Mouse (Mus musculus) stomach, postnatal 0 days (tissue): Measurements from ENCODE around the gene Art1. TPM values are rescaled to one million over a fixed set of nuclear protein-coding genes. Genes with fewer than 3 reads are reported as not detected.

ENCODE experiments used
- ATAC-seq: fragments of 200-750 bp; cut with Nextera tagmentation; 2 replicates; pipeline ENCODE4 v1.8.0; 2017; ENCODE audit not compliant: low FRiP score, low TSS enrichment
- DNase-seq: peaks from one replicate; pipeline ENCODE4 v3.0.0-alpha.2; 2016; ENCODE audit warnings: low spot score
- H3K27ac ChIP-seq: fragments of 300-500 bp; sonication (generic); replicated peaks from 2 replicates; pipeline ENCODE4 v1.5.1; 2014; ENCODE audit warnings: mild to moderate bottlenecking, control low read depth
- H3K27me3 ChIP-seq: fragments of 300-500 bp; sonication (generic); 2 replicates; pipeline ENCODE4 v1.6.1; 2014; ENCODE audit warnings: low read length; ENCODE audit not compliant: control insufficient read depth, insufficient read depth
- H3K36me3 ChIP-seq: fragments of 300-500 bp; sonication (generic); 2 replicates; pipeline ENCODE4 v1.6.1; 2014; ENCODE audit warnings: low read length, mixed read lengths; ENCODE audit not compliant: control insufficient read depth, insufficient read depth
- H3K4me1 ChIP-seq: fragments of 300-500 bp; sonication (generic); replicated peaks from 2 replicates; pipeline ENCODE4 v1.6.1; 2014; ENCODE audit warnings: antibody characterized with exemption; ENCODE audit not compliant: control insufficient read depth, insufficient read depth
- H3K4me2 ChIP-seq: fragments of 300-500 bp; sonication (generic); replicated peaks from 2 replicates; pipeline ENCODE4 v1.6.1; 2014; ENCODE audit warnings: low read depth, mild to moderate bottlenecking, control low read depth, moderate library complexity
- H3K4me3 ChIP-seq: fragments of 300-500 bp; sonication (generic); 2 replicates; pipeline ENCODE4 v1.5.1; 2014; ENCODE audit warnings: low read depth, low read length, control low read depth
- H3K9ac ChIP-seq: fragments of 300-500 bp; sonication (generic); 2 replicates; pipeline ENCODE4 v1.6.1; 2014; ENCODE audit warnings: mild to moderate bottlenecking, low read length, control low read depth, mixed read lengths
- H3K9me3 ChIP-seq: fragments of 300-500 bp; sonication (generic); 2 replicates; pipeline ENCODE4 v1.6.1; 2016; ENCODE audit warnings: low read length; ENCODE audit not compliant: control insufficient read depth
- CTCF ChIP-seq: IDR thresholded peaks from 2 replicates; pipeline ENCODE4 v1.5.1; 2016; ENCODE audit warnings: antibody characterized with exemption, low read depth, mild to moderate bottlenecking, moderate library complexity
- EP300 ChIP-seq: optimal IDR thresholded peaks from 2 replicates; pipeline ENCODE3; 2016; ENCODE audit warnings: antibody characterized with exemption
- WGBS: fragments of 180-500 bp; shearing (Covaris S2); extraction: QIAGEN DNeasy Blood & Tissue Kit; methylation state at CpG from one replicate; pipeline ENCODE4 v1.1.7; 2014; 5-methylcytosine and 5-hydroxymethylcytosine counted together
- polyA plus RNA-seq: library from polyadenylated mRNA; unstranded; fragments of >200 nt; fragmentation: Nextera tagmentation; extraction: Ambion mirVana; gene quantifications from 2 replicates; pipeline ENCODE4 v1.2.1, GENCODE M21; 2015

Gene Art1
- polyA plus RNA-seq, 1 experiment from 2014 or later: 0.25 TPM

DNA sequence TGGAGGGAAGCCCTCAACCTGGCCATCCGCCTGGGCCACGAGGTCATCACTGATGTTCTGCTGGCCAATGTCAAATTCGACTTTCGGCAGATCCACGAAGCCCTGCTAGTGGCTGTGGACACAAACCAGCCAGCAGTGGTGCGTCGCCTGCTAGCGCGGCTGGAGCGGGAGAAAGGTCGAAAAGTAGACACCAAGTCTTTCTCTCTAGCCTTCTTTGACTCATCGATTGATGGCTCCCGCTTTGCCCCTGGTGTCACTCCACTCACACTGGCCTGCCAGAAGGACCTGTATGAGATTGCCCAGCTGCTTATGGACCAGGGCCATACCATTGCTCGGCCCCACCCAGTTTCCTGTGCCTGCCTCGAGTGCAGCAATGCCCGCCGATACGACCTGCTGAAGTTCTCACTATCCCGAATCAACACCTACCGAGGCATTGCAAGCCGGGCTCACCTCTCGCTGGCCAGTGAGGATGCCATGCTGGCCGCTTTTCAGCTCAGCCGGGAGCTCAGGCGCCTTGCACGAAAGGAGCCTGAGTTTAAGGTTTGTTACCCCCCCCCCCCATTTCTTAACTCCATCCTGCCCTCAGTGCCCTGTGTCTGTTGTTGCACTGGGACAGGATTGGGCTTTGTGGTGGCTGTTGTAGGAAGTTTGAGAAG, 17.4 kb upstream of the Art1 start:
- Histone ChIP-seq H3K9me3 (no peaks in the 10 kb centered on the region), H3K36me3 (peaks cover 15% of the 10 kb centered on the region), H3K9ac (no peak overlapping the region), H3K4me2 (no peak overlapping the region), H3K4me1 (no peaks in the 10 kb centered on the region), H3K27me3 (no peaks in the 10 kb centered on the region), H3K27ac (no peak overlapping the region), H3K4me3 (no peak overlapping the region)
- WGBS: 82% methylated on average over 26 of the region's 26 CpGs
- TF ChIP-seq EP300 (no peak), CTCF (no peak)
- DNase-seq (no peak), ATAC-seq (no peak)

DNA sequence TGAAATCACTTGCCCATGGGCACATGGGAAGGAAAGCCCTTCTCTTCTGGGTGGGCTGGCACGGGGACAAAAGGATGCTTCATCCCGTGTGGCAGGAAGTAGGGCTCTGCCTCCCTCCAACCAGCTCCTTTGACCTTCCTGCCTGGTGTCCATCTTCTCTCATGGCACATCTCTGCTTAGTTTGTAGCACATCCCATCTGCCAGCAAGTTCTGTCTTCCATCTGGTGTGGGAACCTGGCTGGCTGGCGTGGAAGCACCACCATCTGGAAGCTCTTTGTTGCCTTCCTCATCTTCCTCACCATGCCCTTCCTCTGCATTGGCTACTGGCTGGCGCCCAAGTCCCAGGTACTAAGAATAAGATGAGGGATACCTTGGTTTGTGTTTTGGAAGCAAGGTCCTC, 14.2 kb upstream of the Art1 start:
- no peak overlapping the region for H3K4me2 ChIP-seq
- WGBS: 87% methylated on average over 4 of the region's 4 CpGs
- H3K27me3 ChIP-seq: no peaks in the 10 kb centered on the region
- H3K9me3 ChIP-seq: no peaks in the 10 kb centered on the region
- DNase-seq: no peak
- no peak for ATAC-seq
- H3K27ac ChIP-seq: no peak overlapping the region
- peaks cover 3% of the 10 kb centered on the region for H3K36me3 ChIP-seq
- H3K9ac ChIP-seq: no peak overlapping the region
- no peak for TF ChIP-seq EP300
- TF ChIP-seq CTCF: no peak
- no peak overlapping the region for H3K4me3 ChIP-seq
- no peaks in the 10 kb centered on the region for H3K4me1 ChIP-seq

DNA sequence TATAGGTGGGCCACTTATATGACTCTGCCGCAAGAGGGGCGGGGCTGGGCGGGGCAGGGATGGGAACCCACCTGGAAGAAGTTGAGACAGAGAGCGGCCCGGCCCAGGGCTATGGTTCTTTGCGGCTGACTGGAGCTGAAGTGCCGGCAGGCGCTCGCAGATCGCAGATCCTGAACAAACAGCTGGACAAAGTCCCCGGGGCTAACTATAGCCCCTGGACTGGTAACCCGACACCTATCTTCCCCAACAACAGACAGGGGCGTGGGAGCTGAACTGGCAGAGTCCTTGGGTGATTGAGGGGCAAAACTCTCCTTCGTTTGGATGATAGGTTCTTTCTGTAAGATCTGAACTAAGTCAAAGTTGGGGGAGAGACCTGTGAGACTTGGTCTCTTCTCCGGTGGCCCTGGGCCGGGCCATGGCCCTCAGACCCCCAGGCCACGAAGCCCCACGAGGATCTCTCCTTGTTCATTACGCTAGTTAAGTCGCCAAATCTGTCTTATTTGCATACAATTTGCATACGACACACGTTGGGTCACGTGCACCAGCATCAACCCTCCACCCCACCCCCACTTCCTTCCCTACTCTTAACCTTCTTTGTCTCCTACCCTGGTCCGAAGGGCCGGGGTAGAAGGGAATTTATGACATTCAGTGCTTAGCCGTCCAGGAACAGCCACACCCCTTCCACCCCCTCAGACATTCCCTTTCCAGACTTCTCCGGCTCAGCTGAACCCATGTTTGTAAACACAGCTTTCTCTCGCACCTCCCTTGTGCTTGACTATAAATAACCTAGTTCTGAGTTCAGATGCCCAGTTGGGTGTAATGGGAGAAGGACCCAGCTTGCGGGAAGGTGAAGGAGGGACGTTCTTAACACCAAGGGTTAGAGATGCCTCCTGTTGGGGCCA, 1.5 kb upstream of the Art1 start:
- ATAC-seq (peak; percentile 54), DNase-seq (peak; percentile 36)
- no peak for TF ChIP-seq EP300
- no peak for TF ChIP-seq CTCF
- Histone ChIP-seq H3K4me2 (peak overlapping the region; percentile 59), H3K9me3 (no peaks in the 10 kb centered on the region), H3K36me3 (no peaks in the 10 kb centered on the region), H3K4me1 (no peaks in the 10 kb centered on the region), H3K4me3 (peak overlapping the region; percentile 35), H3K9ac (peak overlapping the region; percentile 50), H3K27me3 (no peaks in the 10 kb centered on the region), H3K27ac (no peak overlapping the region)
- WGBS: 7% methylated on average over 30 of the region's 30 CpGs

DNA sequence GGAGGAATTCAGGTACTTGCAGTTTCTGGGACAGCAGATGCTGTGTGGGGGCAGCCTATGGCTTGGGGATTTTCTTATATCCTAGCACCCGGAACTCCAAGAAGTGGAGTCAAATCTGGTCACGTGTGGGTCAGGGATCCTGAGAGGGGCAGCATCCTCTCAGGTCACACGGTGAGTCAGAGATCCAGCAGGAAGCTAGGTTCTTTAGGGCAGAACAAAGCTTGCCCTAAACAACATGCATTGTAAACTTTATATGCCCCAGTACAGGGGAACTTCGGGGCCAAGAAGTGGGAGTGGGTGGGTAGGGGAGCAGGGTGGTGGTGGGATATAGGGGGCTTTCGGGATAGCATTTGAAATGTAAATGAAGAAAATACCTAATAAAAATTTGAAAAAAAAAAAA, 675 bp upstream of the Art1 start:
- H3K36me3 ChIP-seq: no peaks in the 10 kb centered on the region
- no peak overlapping the region for H3K9ac ChIP-seq
- DNase-seq (no peak), ATAC-seq (no peak)
- no peaks in the 10 kb centered on the region for H3K27me3 ChIP-seq
- no peak overlapping the region for H3K4me3 ChIP-seq
- no peaks in the 10 kb centered on the region for H3K4me1 ChIP-seq
- TF ChIP-seq CTCF (no peak), EP300 (no peak)
- no peak overlapping the region for H3K27ac ChIP-seq
- 70% methylated on average over 5 of the region's 5 CpGs for WGBS
- no peaks in the 10 kb centered on the region for H3K9me3 ChIP-seq
- no peak overlapping the region for H3K4me2 ChIP-seq

DNA sequence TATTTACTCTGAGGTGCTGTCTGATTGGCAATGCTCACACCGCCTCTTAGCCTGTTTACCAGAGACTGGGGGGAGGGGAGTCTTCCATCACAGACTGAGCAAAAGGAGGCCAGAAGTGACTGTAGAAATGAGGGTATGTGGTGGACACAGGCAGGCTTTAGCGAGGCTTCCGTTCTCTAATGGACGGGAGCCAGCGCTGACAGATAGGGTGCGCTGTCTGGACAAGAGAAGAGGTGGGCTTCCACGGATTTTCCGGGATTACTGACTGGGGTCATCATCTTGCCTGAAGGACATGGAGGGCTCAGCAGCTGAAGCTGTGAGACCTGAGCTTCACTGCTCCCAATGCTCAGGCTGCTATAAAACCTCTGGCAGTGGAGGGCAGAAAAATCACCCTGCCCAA, 698 bp downstream of the Art1 start:
- H3K27ac ChIP-seq: no peak overlapping the region
- H3K4me1 ChIP-seq: no peaks in the 10 kb centered on the region
- H3K4me2 ChIP-seq: no peak overlapping the region
- no peak for ATAC-seq
- no peak overlapping the region for H3K4me3 ChIP-seq
- TF ChIP-seq EP300 (no peak), CTCF (no peak)
- no peaks in the 10 kb centered on the region for H3K9me3 ChIP-seq
- DNase-seq: no peak
- no peak overlapping the region for H3K9ac ChIP-seq
- WGBS: 60% methylated on average over 8 of the region's 8 CpGs
- no peaks in the 10 kb centered on the region for H3K36me3 ChIP-seq
- H3K27me3 ChIP-seq: no peaks in the 10 kb centered on the region

DNA sequence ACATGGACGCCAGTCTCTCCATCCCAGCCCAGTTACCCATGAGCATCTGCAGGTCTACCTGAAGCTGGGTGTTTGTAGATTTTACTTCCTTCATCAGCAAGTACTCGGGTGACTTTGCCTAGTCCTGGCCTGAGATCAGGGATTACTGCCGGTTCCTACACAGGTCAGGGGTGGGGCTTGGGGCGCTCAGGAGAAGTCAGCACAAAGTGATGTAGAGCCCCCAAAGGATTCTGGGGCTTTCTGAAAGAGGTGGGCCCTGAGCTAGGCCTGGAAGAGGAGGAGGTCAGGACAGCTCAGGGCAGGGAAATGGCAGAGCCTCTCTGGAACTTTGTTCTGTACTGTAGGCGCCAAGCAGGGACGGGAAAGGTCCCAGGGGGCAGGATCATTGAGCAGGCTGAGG, 1.2 kb downstream of the Art1 start:
- no peak for ATAC-seq

More for the DNA sequence above, 1.2 kb downstream of the Art1 start:
- DNase-seq: no peak
- Histone ChIP-seq H3K27ac (no peak overlapping the region), H3K27me3 (no peaks in the 10 kb centered on the region), H3K4me3 (no peak overlapping the region), H3K36me3 (no peaks in the 10 kb centered on the region), H3K4me1 (no peaks in the 10 kb centered on the region), H3K9ac (no peak overlapping the region), H3K4me2 (no peak overlapping the region), H3K9me3 (no peaks in the 10 kb centered on the region)
- TF ChIP-seq CTCF: no peak
- TF ChIP-seq EP300: no peak
- 35% methylated on average over 6 of the region's 6 CpGs for WGBS
